Mouse (Mus musculus): ENCODE data around the gene Pde11a. TPM values are rescaled to one million over a fixed set of nuclear protein-coding genes. Genes with fewer than 3 reads are reported as not detected.

The Pde11a gene
- polyA plus RNA-seq, 1 experiment from 2014 or later: 1.2 TPM

DNA sequence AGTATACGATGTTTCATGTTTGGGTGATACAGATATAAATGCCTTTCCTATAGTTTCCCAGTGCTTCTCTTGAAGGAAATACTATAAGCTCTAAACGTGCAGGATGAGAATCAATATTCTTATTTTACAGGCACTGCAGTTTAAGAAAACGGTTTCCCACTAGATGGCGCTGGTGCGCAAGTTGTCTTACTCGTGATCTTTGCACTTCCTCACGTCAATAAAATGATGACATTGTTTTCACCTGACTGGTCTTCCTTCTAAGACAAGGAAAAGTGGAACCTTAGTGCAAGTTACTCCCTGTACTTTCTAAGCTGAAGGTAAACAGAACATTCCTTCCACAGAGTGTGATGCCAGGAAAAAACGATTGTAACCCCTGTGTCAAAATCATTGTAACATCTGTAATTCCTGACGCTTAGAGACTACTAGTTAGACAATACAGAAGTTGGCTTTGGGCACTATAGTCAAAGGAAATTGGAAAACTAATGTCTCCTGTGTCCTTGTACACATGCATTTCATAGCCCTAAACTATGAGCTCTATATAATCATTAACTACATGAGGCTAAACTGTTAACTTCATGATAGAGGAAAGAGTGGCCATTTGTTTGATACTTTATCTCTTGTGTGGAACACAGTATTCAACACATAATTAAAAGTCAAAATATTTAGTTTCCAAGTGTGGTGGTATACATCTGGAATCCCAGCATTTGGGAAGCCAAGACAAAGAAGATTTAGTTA is 28.8 kb upstream of the Pde11a start:
- Histone ChIP-seq H3K27me3 (replicated peaks; ENCODE audit: control insufficient read depth, insufficient read depth, low read length) (no peaks in the 10 kb centered on the region), H3K9me3 (ENCODE audit: control insufficient read depth, low read length) (no peaks in the 10 kb centered on the region)
- WGBS: 19% methylated on average over 9 of the region's 9 CpGs

DNA sequence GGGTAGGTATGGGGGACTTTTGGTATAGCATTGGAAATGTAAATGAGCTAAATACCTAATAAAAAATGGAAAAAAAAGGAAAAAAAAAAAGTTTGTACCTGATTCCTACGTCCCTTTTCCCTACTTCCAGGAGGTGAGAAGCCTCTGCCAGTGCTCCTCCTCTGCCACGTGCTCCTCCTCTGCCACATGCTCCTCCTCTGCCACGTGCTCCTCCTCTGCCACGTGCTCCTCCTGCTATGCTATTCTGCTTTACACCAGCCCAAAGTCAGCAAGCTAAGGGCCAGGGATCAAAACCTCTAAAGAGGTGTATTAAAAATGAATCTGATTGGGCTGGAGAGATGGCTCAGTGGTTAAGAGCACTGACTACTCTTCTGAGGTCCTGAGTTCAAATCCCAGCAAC is 27.2 kb upstream of the Pde11a start:
- no peaks in the 10 kb centered on the region for H3K36me3 ChIP-seq (ENCODE audit: control insufficient read depth, insufficient read depth, low read length)
- H3K9ac ChIP-seq (ENCODE audit: low read depth, low read length): no peak overlapping the region
- H3K27ac ChIP-seq (ENCODE audit: low read depth, low read length): no peak overlapping the region
- no peaks in the 10 kb centered on the region for H3K9me3 ChIP-seq (ENCODE audit: control insufficient read depth, low read length)
- WGBS: 71% methylated on average over 4 of the region's 4 CpGs
- H3K4me1 ChIP-seq (ENCODE audit: control insufficient read depth, insufficient read depth, low read depth, low read length): peaks cover under 1% of the 10 kb centered on the region
- no peaks in the 10 kb centered on the region for H3K27me3 ChIP-seq (replicated peaks; ENCODE audit: control insufficient read depth, insufficient read depth, low read length)
- H3K4me2 ChIP-seq (ENCODE audit: low read length): no peak overlapping the region
- no peak for ATAC-seq
- H3K4me3 ChIP-seq (ENCODE audit: low read length): no peak overlapping the region

More for the DNA sequence above, 28.8 kb upstream of the Pde11a start:
- H3K4me1 ChIP-seq (ENCODE audit: control insufficient read depth, insufficient read depth, low read depth, low read length): peaks cover 6% of the 10 kb centered on the region
- H3K27ac ChIP-seq (ENCODE audit: low read depth, low read length): no peak overlapping the region
- H3K36me3 ChIP-seq (ENCODE audit: control insufficient read depth, insufficient read depth, low read length): no peaks in the 10 kb centered on the region; the same call in 1 of the 2 replicates
- H3K4me3 ChIP-seq (ENCODE audit: low read length): no peak overlapping the region
- H3K9ac ChIP-seq (ENCODE audit: low read depth, low read length): no peak overlapping the region
- no peak for ATAC-seq
- no peak overlapping the region for H3K4me2 ChIP-seq (ENCODE audit: low read length)

DNA sequence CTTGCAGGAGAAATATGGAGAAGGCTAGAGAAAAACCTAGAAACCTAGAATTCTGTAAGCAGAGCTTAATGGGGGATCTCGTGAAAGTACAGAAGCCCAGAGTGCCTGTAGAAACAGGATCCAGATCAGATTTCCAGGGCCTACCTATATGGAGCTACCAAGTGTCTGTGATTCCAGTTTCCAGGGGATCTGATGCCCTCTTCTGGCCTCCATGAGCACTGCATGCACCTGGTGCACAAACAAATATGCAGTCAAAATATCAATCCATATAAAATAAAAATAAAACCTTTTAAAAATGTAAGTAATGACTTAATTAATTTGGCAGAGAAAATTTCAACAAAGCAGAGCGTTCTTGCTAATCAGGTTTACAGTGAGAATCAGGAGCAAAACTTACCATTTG is 23.5 kb upstream of the Pde11a start:
- Histone ChIP-seq H3K4me2 (ENCODE audit: low read length) (no peak overlapping the region), H3K9me3 (ENCODE audit: control insufficient read depth, low read length) (no peaks in the 10 kb centered on the region), H3K4me3 (ENCODE audit: low read length) (no peak overlapping the region), H3K27me3 (replicated peaks; ENCODE audit: control insufficient read depth, insufficient read depth, low read length) (no peaks in the 10 kb centered on the region), H3K4me1 (ENCODE audit: control insufficient read depth, insufficient read depth, low read depth, low read length) (no peaks in the 10 kb centered on the region), H3K27ac (ENCODE audit: low read depth, low read length) (no peak overlapping the region), H3K36me3 (ENCODE audit: control insufficient read depth, insufficient read depth, low read length) (no peaks in the 10 kb centered on the region), H3K9ac (ENCODE audit: low read depth, low read length) (no peak overlapping the region)
- no peak for ATAC-seq
- 61% methylated on average over 2 of the region's 2 CpGs for WGBS

DNA sequence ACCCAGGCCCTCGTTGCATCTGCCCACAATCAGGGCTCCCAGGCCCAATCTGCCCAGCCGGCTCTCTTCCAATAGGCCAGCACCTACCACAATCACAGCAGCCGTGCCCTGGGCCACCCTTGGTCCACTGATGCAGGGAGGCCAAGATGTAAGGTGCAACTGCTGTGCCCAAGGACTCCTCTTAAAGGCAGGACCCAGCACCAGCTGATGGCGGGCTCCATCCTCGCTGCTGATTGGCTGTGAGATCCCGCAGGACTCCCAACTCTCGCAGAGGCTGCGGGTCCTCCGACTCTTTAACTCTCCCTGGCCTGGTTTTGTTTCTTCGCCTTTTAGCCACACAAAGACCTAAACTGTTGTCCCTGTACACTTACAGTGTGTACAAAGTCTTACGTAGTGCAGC is 21.7 kb upstream of the Pde11a start, which contains the start of gene Cyct:
Gene Cyct (minus strand): TSS at position 225 of the 400 bp plus-strand sequence.
- Histone ChIP-seq H3K9ac (ENCODE audit: low read depth, low read length) (no peak within 1 kb of the TSS), H3K4me3 (ENCODE audit: low read length) (no peak within 1 kb of the TSS), H3K4me2 (ENCODE audit: low read length) (no peak within 1 kb of the TSS), H3K9me3 (ENCODE audit: control insufficient read depth, low read length) (no peaks in the 10 kb centered on the region), H3K36me3 (ENCODE audit: control insufficient read depth, insufficient read depth, low read length) (no peaks in the 10 kb centered on the region), H3K27ac (ENCODE audit: low read depth, low read length) (no peak within 1 kb of the TSS), H3K27me3 (replicated peaks; ENCODE audit: control insufficient read depth, insufficient read depth, low read length) (no peaks in the 10 kb centered on the region), H3K4me1 (ENCODE audit: control insufficient read depth, insufficient read depth, low read depth, low read length) (no peaks in the 10 kb centered on the region)
- no peak for ATAC-seq
- WGBS: 88% methylated on average over 11 of the region's 11 CpGs

DNA sequence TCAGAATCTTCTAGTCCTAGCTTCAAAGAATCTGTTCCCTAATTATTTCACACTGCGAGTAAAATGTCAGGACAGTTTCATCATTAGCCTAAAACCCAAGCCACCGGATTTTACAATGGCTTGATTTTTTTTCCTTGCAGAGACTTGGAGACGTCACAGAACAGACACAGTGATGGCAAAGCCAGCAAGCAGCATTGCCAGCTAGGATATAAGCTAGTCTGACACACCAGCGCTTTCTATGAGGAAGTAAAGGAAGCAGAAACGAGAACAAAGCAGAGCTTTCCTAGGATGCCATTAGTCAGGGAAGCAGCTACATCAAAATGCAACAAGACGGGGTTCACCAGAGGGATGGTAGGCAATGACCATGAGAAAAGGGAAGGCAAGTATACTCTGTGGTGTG is 9.3 kb upstream of the Pde11a start:
- H3K36me3 ChIP-seq (ENCODE audit: control insufficient read depth, insufficient read depth, low read length): no peaks in the 10 kb centered on the region
- no peak overlapping the region for H3K9ac ChIP-seq (ENCODE audit: low read depth, low read length)
- no peak for ATAC-seq
- no peak overlapping the region for H3K4me3 ChIP-seq (ENCODE audit: low read length)
- no peaks in the 10 kb centered on the region for H3K9me3 ChIP-seq (ENCODE audit: control insufficient read depth, low read length)
- H3K4me2 ChIP-seq (ENCODE audit: low read length): no peak overlapping the region
- 64% methylated on average over 6 of the region's 6 CpGs for WGBS
- no peaks in the 10 kb centered on the region for H3K4me1 ChIP-seq (ENCODE audit: control insufficient read depth, insufficient read depth, low read depth, low read length)
- no peaks in the 10 kb centered on the region for H3K27me3 ChIP-seq (replicated peaks; ENCODE audit: control insufficient read depth, insufficient read depth, low read length)
- no peak overlapping the region for H3K27ac ChIP-seq (ENCODE audit: low read depth, low read length)

DNA sequence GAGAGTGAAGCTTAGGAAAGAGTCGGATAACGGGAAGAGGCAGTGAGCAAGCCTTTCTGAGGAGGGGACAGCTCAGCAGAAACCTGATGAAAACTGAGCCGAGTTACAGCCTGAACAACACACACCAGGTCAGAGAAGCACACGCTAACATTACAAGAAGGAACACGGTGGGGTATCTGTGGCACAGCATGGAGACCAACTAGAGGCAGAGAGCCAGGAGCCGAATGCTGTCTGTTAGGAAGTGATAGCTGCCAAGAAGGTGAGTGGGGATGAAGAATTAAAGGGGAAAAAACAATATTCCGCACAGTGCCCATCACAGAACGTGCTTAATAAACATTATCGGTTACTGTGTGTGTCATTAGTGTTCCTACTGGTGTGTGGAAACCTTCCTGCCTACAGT is 3.6 kb upstream of the Pde11a start:
- Histone ChIP-seq H3K36me3 (ENCODE audit: control insufficient read depth, insufficient read depth, low read length) (no peaks in the 10 kb centered on the region), H3K4me3 (ENCODE audit: low read length) (no peak overlapping the region), H3K9ac (ENCODE audit: low read depth, low read length) (no peak overlapping the region), H3K4me1 (ENCODE audit: control insufficient read depth, insufficient read depth, low read depth, low read length) (peaks cover 6% of the 10 kb centered on the region), H3K27me3 (replicated peaks; ENCODE audit: control insufficient read depth, insufficient read depth, low read length) (peaks cover 4% of the 10 kb centered on the region), H3K9me3 (ENCODE audit: control insufficient read depth, low read length) (no peaks in the 10 kb centered on the region), H3K27ac (ENCODE audit: low read depth, low read length) (no peak overlapping the region), H3K4me2 (ENCODE audit: low read length) (no peak overlapping the region)
- ATAC-seq: no peak
- 87% methylated on average over 9 of the region's 9 CpGs for WGBS

DNA sequence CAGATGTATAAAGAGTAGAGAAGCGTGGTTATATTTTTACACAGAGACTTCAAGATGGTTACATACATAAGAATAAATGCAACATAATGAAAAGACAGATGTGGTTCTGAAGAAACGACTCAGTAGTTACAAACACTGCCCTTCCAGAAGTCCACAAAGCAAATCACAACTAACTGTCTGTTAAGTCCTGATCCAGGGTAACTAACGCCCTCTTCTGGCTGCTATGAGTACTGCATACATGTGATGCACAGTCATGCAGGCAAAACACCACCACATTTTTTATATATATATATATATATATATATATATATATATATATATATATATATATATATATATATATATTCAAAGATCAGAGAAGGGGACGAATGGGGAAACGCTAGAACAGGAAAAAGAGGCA is 4.0 kb downstream of the Pde11a start:
- Histone ChIP-seq H3K4me2 (ENCODE audit: low read length) (no peak overlapping the region), H3K4me3 (ENCODE audit: low read length) (no peak overlapping the region), H3K27me3 (replicated peaks; ENCODE audit: control insufficient read depth, insufficient read depth, low read length) (peaks cover 4% of the 10 kb centered on the region), H3K9ac (ENCODE audit: low read depth, low read length) (no peak overlapping the region), H3K27ac (ENCODE audit: low read depth, low read length) (no peak overlapping the region), H3K4me1 (ENCODE audit: control insufficient read depth, insufficient read depth, low read depth, low read length) (peaks cover 6% of the 10 kb centered on the region), H3K9me3 (ENCODE audit: control insufficient read depth, low read length) (no peaks in the 10 kb centered on the region), H3K36me3 (ENCODE audit: control insufficient read depth, insufficient read depth, low read length) (no peaks in the 10 kb centered on the region)
- WGBS: 79% methylated on average over 5 of the region's 5 CpGs
- ATAC-seq: no peak

DNA sequence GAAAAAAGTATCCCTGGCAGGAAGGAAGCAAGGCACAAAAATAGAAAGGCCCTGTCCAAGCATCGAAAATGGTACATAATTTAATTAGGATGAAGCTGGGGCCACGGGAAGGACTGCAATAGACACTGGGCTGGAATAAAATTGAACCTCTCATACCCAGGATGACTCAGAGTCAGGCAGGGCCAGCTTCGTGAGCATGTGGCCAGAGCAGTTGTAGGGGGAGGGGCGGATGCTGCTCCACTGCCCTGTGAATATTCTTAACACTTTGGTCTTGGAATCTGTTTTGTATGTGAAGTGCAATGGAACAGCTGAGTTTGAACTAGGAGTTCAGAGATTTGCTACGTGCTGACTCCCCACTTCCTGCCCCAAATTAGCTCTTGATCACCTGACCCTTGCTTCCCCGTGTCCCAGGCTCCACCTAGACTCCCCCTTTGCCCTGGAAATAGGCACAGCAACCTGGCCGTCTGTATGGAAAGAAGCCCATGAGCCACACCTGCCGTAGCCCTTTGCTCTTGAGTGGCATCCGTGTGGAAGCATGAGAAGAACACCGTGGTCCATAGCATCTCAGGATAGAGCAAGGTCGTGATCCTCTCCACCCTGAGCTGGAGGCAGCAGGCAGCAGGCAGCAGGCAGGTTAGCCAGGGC is 6.3 kb downstream of the Pde11a start:
- no peak overlapping the region for H3K27ac ChIP-seq (ENCODE audit: low read depth, low read length)
- H3K9me3 ChIP-seq (ENCODE audit: control insufficient read depth, low read length): no peaks in the 10 kb centered on the region
- no peaks in the 10 kb centered on the region for H3K36me3 ChIP-seq (ENCODE audit: control insufficient read depth, insufficient read depth, low read length)
- no peaks in the 10 kb centered on the region for H3K27me3 ChIP-seq (replicated peaks; ENCODE audit: control insufficient read depth, insufficient read depth, low read length)
- no peak overlapping the region for H3K9ac ChIP-seq (ENCODE audit: low read depth, low read length)
- WGBS: 77% methylated on average over 11 of the region's 11 CpGs
- H3K4me2 ChIP-seq (ENCODE audit: low read length): no peak overlapping the region
- H3K4me3 ChIP-seq (ENCODE audit: low read length): no peak overlapping the region
- ATAC-seq: no peak
- H3K4me1 ChIP-seq (ENCODE audit: control insufficient read depth, insufficient read depth, low read depth, low read length): no peaks in the 10 kb centered on the region

DNA sequence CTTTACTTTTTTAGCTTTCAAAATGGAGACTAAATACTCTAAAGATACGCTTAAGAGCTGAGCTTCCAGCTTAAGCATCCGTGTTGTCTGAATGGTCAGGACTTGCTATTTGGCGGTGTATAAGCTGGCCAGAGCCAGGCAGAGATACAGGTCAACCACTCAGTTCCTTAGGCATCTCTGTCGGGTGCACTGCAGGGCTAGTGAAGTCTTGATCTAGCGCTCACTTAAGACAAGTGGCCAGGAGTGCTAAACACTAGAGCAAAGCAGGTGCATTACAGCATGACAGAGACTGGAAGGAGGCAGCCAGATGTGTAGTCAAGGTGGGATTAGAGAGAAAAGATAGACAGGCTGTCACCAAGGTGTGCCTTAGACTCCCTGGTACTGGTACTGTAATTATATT is 8.5 kb downstream of the Pde11a start:
- H3K36me3 ChIP-seq (ENCODE audit: control insufficient read depth, insufficient read depth, low read length): no peaks in the 10 kb centered on the region
- H3K4me1 ChIP-seq (ENCODE audit: control insufficient read depth, insufficient read depth, low read depth, low read length): no peaks in the 10 kb centered on the region
- H3K4me2 ChIP-seq (ENCODE audit: low read length): no peak overlapping the region
- no peak for ATAC-seq
- no peaks in the 10 kb centered on the region for H3K27me3 ChIP-seq (replicated peaks; ENCODE audit: control insufficient read depth, insufficient read depth, low read length)
- no peak overlapping the region for H3K27ac ChIP-seq (ENCODE audit: low read depth, low read length)
- no peak overlapping the region for H3K4me3 ChIP-seq (ENCODE audit: low read length)
- no peak overlapping the region for H3K9ac ChIP-seq (ENCODE audit: low read depth, low read length)
- H3K9me3 ChIP-seq (ENCODE audit: control insufficient read depth, low read length): no peaks in the 10 kb centered on the region
- 95% methylated on average over 5 of the region's 5 CpGs for WGBS

Data from hindbrain, embryonic 16.5 days (tissue).